Mouse (Mus musculus): ENCODE measurements around the gene Ccdc82. TPM values are rescaled to one million over a fixed set of nuclear protein-coding genes. Genes with fewer than 3 reads are reported as not detected.

Ccdc82 gene
- polyA plus RNA-seq, 1 experiment, result 5.4 TPM

DNA sequence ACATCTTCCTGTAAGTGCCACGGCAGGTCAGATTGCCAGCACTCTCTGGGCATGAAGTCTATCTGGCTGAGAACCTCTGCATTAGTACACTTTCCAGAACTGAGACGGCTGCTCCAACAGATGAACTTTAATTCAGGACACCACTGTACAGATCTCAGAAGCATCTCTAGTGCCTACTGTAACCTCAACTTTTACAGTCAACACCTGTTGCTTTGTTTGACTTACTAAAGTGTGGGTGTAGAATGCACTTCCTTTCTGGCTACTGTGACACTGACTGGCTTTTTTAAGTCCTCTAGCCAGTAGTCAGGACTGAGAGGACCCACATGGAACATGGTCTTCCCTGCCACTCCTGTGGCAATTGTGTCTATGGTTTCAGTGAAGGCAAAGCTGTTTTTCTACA is 76.3 kb downstream of the Ccdc82 start:
- no peak for DNase-seq (ENCODE audit: low read depth, low spot score)
- 29% methylated on average over 2 of the region's 2 CpGs for WGBS

DNA sequence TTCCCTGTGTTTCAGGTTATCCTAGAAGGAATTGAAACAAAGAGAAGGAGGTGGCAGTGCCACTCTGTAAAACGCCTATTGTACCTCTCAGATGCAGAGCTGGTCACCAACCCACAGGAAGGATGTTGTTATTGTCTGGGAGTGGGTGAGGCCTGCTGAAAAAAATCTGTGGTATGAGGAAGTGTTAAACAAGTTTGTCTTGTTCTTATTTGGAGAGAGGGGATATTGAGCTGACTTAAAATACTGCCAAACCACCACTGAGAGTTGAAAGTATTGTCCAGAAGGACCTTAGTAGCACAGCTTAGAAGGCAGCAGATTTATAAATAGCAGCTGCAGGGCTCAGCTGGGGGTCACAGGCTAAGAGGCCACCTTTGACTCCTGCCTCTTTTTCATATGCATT is 76.9 kb downstream of the Ccdc82 start:
- DNase-seq (ENCODE audit: low read depth, low spot score), result no peak
- WGBS, result 7% methylated on average over 1 of the region's 1 CpGs

Other genes starting within 250 kb of the Ccdc82 start
- 0.97 and 1.2 TPM in 2 replicates for gene Jrkl, start 1.1 kb upstream of the Ccdc82 start, polyA plus RNA-seq (2012; rRNA removed)
- gene Maml2, start 51.0 kb downstream of the Ccdc82 start, polyA plus RNA-seq (2012; rRNA removed), result 1.4 and 3.2 TPM in 2 replicates
- gene Gm17571, start 199.8 kb downstream of the Ccdc82 start, polyA plus RNA-seq (2012; rRNA removed), result not detected in 2 replicates

All from large intestine, adult 2 months (tissue).